9 mouse cellular contexts compared by ENCODE assay signal in the genomic region with DNA sequence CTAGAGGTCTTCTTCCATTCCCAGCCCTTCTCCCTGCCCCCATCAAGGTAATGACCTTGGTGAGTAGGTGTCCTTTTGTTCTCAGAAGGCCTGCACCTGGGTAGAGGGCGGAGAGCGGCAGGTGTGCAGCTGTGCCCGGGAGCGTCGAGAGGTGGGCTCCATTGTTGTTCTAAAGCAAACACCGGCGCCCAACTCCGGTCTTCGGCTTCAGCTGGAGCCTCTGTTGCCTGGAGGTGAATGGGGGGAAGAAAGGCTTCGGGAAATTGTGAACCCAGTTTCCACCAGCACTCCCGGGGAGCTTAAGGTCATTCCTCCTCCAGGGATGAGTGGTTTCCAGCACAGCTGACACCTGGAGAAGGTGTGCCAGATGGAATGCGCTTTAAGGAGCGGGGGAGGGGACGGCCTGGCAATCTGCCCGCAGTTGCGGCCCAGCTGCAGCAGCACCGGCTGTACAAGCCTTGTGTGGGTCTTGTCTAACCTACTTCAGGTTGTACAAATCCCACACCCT. TPM values are rescaled to one million over a fixed set of nuclear protein-coding genes. Genes with fewer than 3 reads are reported as not detected.
DNase-seq lines count a peak whose midpoint lies in the region; ATAC-seq lines count a peak whose summit lies in the region.
"Had no signal": no experiment of that assay in that cellular context is flagged by ENCODE, and none has a peak within 500 bp of the region (broad histone marks: within the 10 kb centered on the region; RNA-seq: fewer than 3 reads in every experiment).

No protein-coding gene starts in this region.

- H3K4me3 ChIP-seq in neural tube, embryonic 11.5 days (ENCODE audit: low read depth, low read length) = no peak overlapping the region
- H3K4me3 ChIP-seq in forebrain, embryonic 11.5 days (ENCODE audit: low read depth, low read length) = no peak overlapping the region

- 15% methylated on average over 17 of the region's 17 CpGs for WGBS in neural tube, embryonic 11.5 days
- 18% methylated on average over 17 of the region's 17 CpGs for WGBS in forebrain, embryonic 11.5 days

- H3K27me3 ChIP-seq in neural tube, embryonic 11.5 days (ENCODE audit: control insufficient read depth, insufficient read depth, low read length) = no peaks in the 10 kb centered on the region; the same call in 1 of the 2 replicates
- no peaks in the 10 kb centered on the region; the same call in 1 of the 2 replicates for H3K27me3 ChIP-seq in forebrain, embryonic 11.5 days (ENCODE audit: control insufficient read depth, insufficient read depth, low read length)

- 0 out of 2 replicates have a peak, but pooled peaks cover 5% of the 10 kb centered on the region for H3K4me1 ChIP-seq in neural tube, embryonic 11.5 days (ENCODE audit: control insufficient read depth, insufficient read depth, low read length)
- H3K4me1 ChIP-seq in forebrain, embryonic 11.5 days (replicated peaks; ENCODE audit: control insufficient read depth, insufficient read depth, low read length) = peaks cover 7% of the 10 kb centered on the region; the same call in 1 of the 2 replicates

- peak overlapping the region; percentile 42; the same call in 1 of the 2 replicates for H3K27ac ChIP-seq in neural tube, embryonic 11.5 days (ENCODE audit: low read depth, low read length)
- H3K27ac ChIP-seq in forebrain, embryonic 11.5 days (ENCODE audit: low read depth, low read length) = peak overlapping the region; percentile 13
- H3K27ac ChIP-seq: macrophage had no signal

- H3K9ac ChIP-seq in neural tube, embryonic 11.5 days (ENCODE audit: low read length) = no peak overlapping the region
- H3K9ac ChIP-seq in forebrain, embryonic 11.5 days (ENCODE audit: low read length) = peak overlapping the region; percentile 13; the same call in 1 of the 2 replicates

- ATAC-seq in neural tube, embryonic 11.5 days (ENCODE audit: insufficient read depth, low FRiP score, low TSS enrichment) = no peak
- no peak for ATAC-seq in forebrain, embryonic 11.5 days (replicated peaks; ENCODE audit: low FRiP score)
- ATAC-seq in inflammation-experienced regulatory T-cells, adult 6 months = no peak
- no peak for ATAC-seq in CD4-positive, CD25-positive, alpha-beta regulatory T cell, adult 4 months

- no peaks in the 10 kb centered on the region for H3K36me3 ChIP-seq in neural tube, embryonic 11.5 days (ENCODE audit: control insufficient read depth, insufficient read depth, low read length)
- no peaks in the 10 kb centered on the region for H3K36me3 ChIP-seq in forebrain, embryonic 11.5 days (ENCODE audit: control insufficient read depth, insufficient read depth, low read length)

- peak; percentile 40 for DNase-seq in neural tube, embryonic 11.5 days (ENCODE audit: low spot score)
- DNase-seq in neural tube, embryonic 10.5 days (ENCODE audit: extremely low spot score, low spot score) = no peak
- DNase-seq in forebrain, embryonic 11.5 days (ENCODE audit: low spot score) = peak; percentile 58
- peak; percentile 83 for DNase-seq in kidney, postnatal 10 days
- peak; percentile 37 for DNase-seq in mesoderm, embryonic 11.5 days (ENCODE audit: low read depth, low spot score)
- no peak for DNase-seq in left cerebral cortex, adult 18-20 months (ENCODE audit: low spot score in 2 of 2)

- H3K4me2 ChIP-seq in neural tube, embryonic 11.5 days (ENCODE audit: low read depth) = no peak overlapping the region
- peak overlapping the region; percentile 18; the same call in 1 of the 2 replicates for H3K4me2 ChIP-seq in forebrain, embryonic 11.5 days (ENCODE audit: low read depth, low read length, severe bottlenecking)

- H3K9me3 ChIP-seq in neural tube, embryonic 11.5 days (ENCODE audit: control insufficient read depth, low read length) = no peaks in the 10 kb centered on the region
- H3K9me3 ChIP-seq in forebrain, embryonic 11.5 days (ENCODE audit: control insufficient read depth, low read length) = no peaks in the 10 kb centered on the region

RNA-seq across cellular contexts. Expression of gene Cbfa2t2, which starts 8.4 kb away (rescaled TPM):
- polyA plus RNA-seq in neural tube, embryonic 11.5 days (2014; fragmentation: Nextera tagmentation; extraction: Ambion mirVana) = 62.6 and 63.6 TPM in 2 replicates
- polyA plus RNA-seq in forebrain, embryonic 11.5 days (2014; fragmentation: Nextera tagmentation; extraction: Ambion mirVana) = 69.4 and 71.6 TPM in 2 replicates
- polyA plus RNA-seq in inflammation-experienced regulatory T-cells, adult 6 months (2017; shearing (Covaris generic)) = 10 to 100 TPM; 18.9 to 26.6 (median 25.6) TPM
- polyA plus RNA-seq in CD4-positive, CD25-positive, alpha-beta regulatory T cell, adult 4 months (2017; shearing (Covaris generic)) = 10 to 100 TPM; 22.9 to 33.0 TPM
- 10 to 100 TPM; 46.1 to 57.0 TPM for total RNA-seq in left cerebral cortex, adult 18-20 months (2021)

RNA-seq across cellular contexts. Expression of gene Snta1, which starts 20.0 kb away (rescaled TPM):
- 2.8 TPM in 2 replicates for polyA plus RNA-seq in neural tube, embryonic 11.5 days (2014; fragmentation: Nextera tagmentation; extraction: Ambion mirVana)
- polyA plus RNA-seq in forebrain, embryonic 11.5 days (2014; fragmentation: Nextera tagmentation; extraction: Ambion mirVana) = 3.1 and 3.4 TPM in 2 replicates
- polyA plus RNA-seq in inflammation-experienced regulatory T-cells, adult 6 months (2017; shearing (Covaris generic)) = not detected
- polyA plus RNA-seq in CD4-positive, CD25-positive, alpha-beta regulatory T cell, adult 4 months (2017; shearing (Covaris generic)) = not detected
- total RNA-seq in left cerebral cortex, adult 18-20 months (2021) = 10 to 100 TPM; 34.4 to 36.6 TPM

RNA-seq across cellular contexts. Expression of gene Cdk5rap1, which starts 55.1 kb away (rescaled TPM):
- 15.8 and 16.0 TPM in 2 replicates for polyA plus RNA-seq in neural tube, embryonic 11.5 days (2014; fragmentation: Nextera tagmentation; extraction: Ambion mirVana)
- polyA plus RNA-seq in forebrain, embryonic 11.5 days (2014; fragmentation: Nextera tagmentation; extraction: Ambion mirVana) = 15.0 and 17.0 TPM in 2 replicates
- polyA plus RNA-seq in inflammation-experienced regulatory T-cells, adult 6 months (2017; shearing (Covaris generic)) = 10 to 100 TPM; 14.7 to 89.3 (median 50.7) TPM
- polyA plus RNA-seq in CD4-positive, CD25-positive, alpha-beta regulatory T cell, adult 4 months (2017; shearing (Covaris generic)) = 10 to 100 TPM; 24.4 to 38.9 TPM
- total RNA-seq in left cerebral cortex, adult 18-20 months (2021) = 10 to 100 TPM; 13.7 to 17.8 TPM

Comparison
In these comparisons a context has a peak if more than half of its experiments do, and no peak if none do; other contexts are left out.
1. DNase-seq: peak in neural tube, embryonic 11.5 days (single experiment), forebrain, embryonic 11.5 days (single experiment), kidney, postnatal 10 days (single experiment) and mesoderm, embryonic 11.5 days (single experiment); none in neural tube, embryonic 10.5 days (single experiment) and left cerebral cortex, adult 18-20 months (0 of 2).